Mouse (Mus musculus): ENCODE data around the gene Rnaset2a. TPM values are rescaled to one million over a fixed set of nuclear protein-coding genes. Genes with fewer than 3 reads are reported as not detected.

Gene Rnaset2a
- 31.8 TPM for polyA plus RNA-seq (2014; fragmentation: Illumina TruSeq; extraction: RNeasy Lipid Tissue Mini Kit (QIAGEN cat#74804); ENCODE audit: low read depth, low replicate concordance)

GRCm38 (mm10) chr17:8147439-8148316 lies at the start of gene Rnaset2a, which contains the start of gene Gm49673:
TSS of gene Rnaset2a (minus strand) at chr17:8148097.
TSS of gene Gm49673 (minus strand) at chr17:8147788.

GRCm38 (mm10) chr17:8164701-8165607 lies 17.1 kb upstream of the Rnaset2a start, which contains the start of gene Fgfr1op:
TSS of gene Fgfr1op (plus strand) at chr17:8165501.

Other genes starting within 250 kb of the Rnaset2a start
- 0.58 TPM for gene Tagap, start 222.1 kb downstream of the Rnaset2a start, polyA plus RNA-seq (2014; fragmentation: Illumina TruSeq; extraction: RNeasy Lipid Tissue Mini Kit (QIAGEN cat#74804); ENCODE audit: low read depth, low replicate concordance)
- gene Rsph3a, start 202.5 kb downstream of the Rnaset2a start, polyA plus RNA-seq (2014; fragmentation: Illumina TruSeq; extraction: RNeasy Lipid Tissue Mini Kit (QIAGEN cat#74804); ENCODE audit: low read depth, low replicate concordance), result 37.6 TPM
- gene Gm49673, start 309 bp downstream of the Rnaset2a start, polyA plus RNA-seq (2014; fragmentation: Illumina TruSeq; extraction: RNeasy Lipid Tissue Mini Kit (QIAGEN cat#74804); ENCODE audit: low read depth, low replicate concordance), result not detected
- gene Fgfr1op, start 17.4 kb upstream of the Rnaset2a start, polyA plus RNA-seq (2014; fragmentation: Illumina TruSeq; extraction: RNeasy Lipid Tissue Mini Kit (QIAGEN cat#74804); ENCODE audit: low read depth, low replicate concordance), result 40.4 TPM
- gene Ccr6, start 87.9 kb upstream of the Rnaset2a start, polyA plus RNA-seq (2014; fragmentation: Illumina TruSeq; extraction: RNeasy Lipid Tissue Mini Kit (QIAGEN cat#74804); ENCODE audit: low read depth, low replicate concordance), result not detected
- gene Mpc1, start 134.8 kb upstream of the Rnaset2a start, polyA plus RNA-seq (2014; fragmentation: Illumina TruSeq; extraction: RNeasy Lipid Tissue Mini Kit (QIAGEN cat#74804); ENCODE audit: low read depth, low replicate concordance), result 632 TPM
- 60.4 TPM for gene Sft2d1, start 163.0 kb upstream of the Rnaset2a start, polyA plus RNA-seq (2014; fragmentation: Illumina TruSeq; extraction: RNeasy Lipid Tissue Mini Kit (QIAGEN cat#74804); ENCODE audit: low read depth, low replicate concordance)
- not detected for gene Prr18, start 189.4 kb upstream of the Rnaset2a start, polyA plus RNA-seq (2014; fragmentation: Illumina TruSeq; extraction: RNeasy Lipid Tissue Mini Kit (QIAGEN cat#74804); ENCODE audit: low read depth, low replicate concordance)
- gene T2, start 207.9 kb upstream of the Rnaset2a start, polyA plus RNA-seq (2014; fragmentation: Illumina TruSeq; extraction: RNeasy Lipid Tissue Mini Kit (QIAGEN cat#74804); ENCODE audit: low read depth, low replicate concordance), result not detected

All from adrenal gland, adult 10 weeks (tissue).